Mouse (Mus musculus) midbrain, embryonic 16.5 days (tissue): ENCODE results near the gene Pitpnm2. TPM values are rescaled to one million over a fixed set of nuclear protein-coding genes. Genes with fewer than 3 reads are reported as not detected.
A peak's percentile ranks its signal among the peaks of the same experiment; 100 is the strongest.
"Not testable (repeated sequence)": the region's sequence is repeated elsewhere in the genome, so short reads cannot be mapped to it uniquely, and the experiment has no call there.

Source experiments
- ATAC-seq: fragments of 200-750 bp; cut with Nextera tagmentation; 2 replicates; pipeline ENCODE4 v1.8.0; 2017; ENCODE audit warnings: moderate TSS enrichment
- H3K27ac ChIP-seq: fragments of 300-500 bp; sonication (generic); 2 replicates; pipeline ENCODE4 v1.5.1; 2014; ENCODE audit warnings: mild to moderate bottlenecking, low read length, mixed read lengths
- H3K27me3 ChIP-seq: fragments of 300-500 bp; sonication (generic); 2 replicates; pipeline ENCODE4 v1.6.1; 2014; ENCODE audit warnings: low read depth, low read length, mixed read lengths; ENCODE audit not compliant: control insufficient read depth, insufficient read depth
- H3K36me3 ChIP-seq: fragments of 300-500 bp; sonication (generic); 2 replicates; pipeline ENCODE4 v1.6.1; 2014; ENCODE audit warnings: mild to moderate bottlenecking, low read length, moderate library complexity, mixed read lengths; ENCODE audit not compliant: control insufficient read depth, insufficient read depth
- H3K4me1 ChIP-seq: fragments of 300-500 bp; sonication (generic); 2 replicates; pipeline ENCODE4 v1.6.1; 2014; ENCODE audit warnings: mild to moderate bottlenecking, low read length, mixed read lengths; ENCODE audit not compliant: control insufficient read depth, insufficient read depth
- H3K4me2 ChIP-seq: fragments of 300-500 bp; sonication (generic); 2 replicates; pipeline ENCODE4 v1.6.1; 2014; ENCODE audit warnings: mild to moderate bottlenecking, low read length, mixed read lengths
- H3K4me3 ChIP-seq: fragments of 300-500 bp; sonication (generic); 2 replicates; pipeline ENCODE4 v1.5.1; 2014; ENCODE audit warnings: low read depth, mild to moderate bottlenecking, low read length, moderate library complexity, mixed read lengths
- H3K9ac ChIP-seq: fragments of 300-500 bp; sonication (generic); 2 replicates; pipeline ENCODE4 v1.6.1; 2014; ENCODE audit warnings: low read depth, low read length, mixed read lengths
- H3K9me3 ChIP-seq: fragments of 300-500 bp; sonication (generic); replicated peaks from 2 replicates; pipeline ENCODE4 v1.6.1; 2014; ENCODE audit warnings: mild to moderate bottlenecking, low read length, mixed read lengths; ENCODE audit not compliant: control insufficient read depth, poor library complexity, severe bottlenecking
- WGBS: fragments of 180-500 bp; shearing (Covaris S2); extraction: QIAGEN DNeasy Blood & Tissue Kit; methylation state at CpG from one replicate; pipeline ENCODE4 v1.1.7; 2014; 5-methylcytosine and 5-hydroxymethylcytosine counted together
- polyA plus RNA-seq: library from polyadenylated mRNA; unstranded; fragments of >200 nt; fragmentation: Nextera tagmentation; extraction: Ambion mirVana; gene quantifications from 2 replicates; pipeline ENCODE4 v1.2.1, GENCODE M21; 2015

Gene Pitpnm2
- polyA plus RNA-seq, 1 experiment from 2014 or later = 10.9 TPM

GRCm38 (mm10) chr5:124219431-124219830 lies 30.1 kb downstream of the Pitpnm2 start:
- no peak for ATAC-seq
- Histone ChIP-seq H3K9me3 (no peaks in the 10 kb centered on the region), H3K36me3 (0 out of 2 replicates have a peak, but pooled peaks cover 3% of the 10 kb centered on the region), H3K4me1 (peaks cover 10% of the 10 kb centered on the region), H3K27ac (no peak overlapping the region), H3K9ac (no peak overlapping the region), H3K4me3 (no peak overlapping the region), H3K27me3 (no peaks in the 10 kb centered on the region), H3K4me2 (no peak overlapping the region)
- WGBS = 61% methylated on average over 10 of the region's 10 CpGs

DNA sequence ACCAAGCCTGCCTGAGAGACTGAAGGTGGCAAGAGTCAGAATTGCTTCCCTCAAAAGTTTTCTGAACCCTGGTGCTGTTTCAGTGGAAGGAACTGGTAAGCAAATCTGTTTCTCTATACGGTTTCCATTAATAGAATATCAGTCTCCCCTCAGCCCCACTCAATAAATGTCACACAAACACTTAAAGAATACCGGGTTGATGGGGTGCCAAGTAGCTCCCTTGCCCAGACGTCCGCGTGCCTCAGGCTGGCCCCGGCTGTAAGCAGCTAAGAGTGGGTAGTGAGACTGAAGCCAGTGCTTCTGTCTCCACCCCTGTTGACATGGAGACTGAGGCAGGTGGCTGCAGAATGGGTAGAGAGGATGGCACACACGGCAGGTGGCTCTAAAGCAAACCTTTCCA lies 30.6 kb downstream of the Pitpnm2 start:
- Histone ChIP-seq H3K4me2 (no peak overlapping the region), H3K4me3 (no peak overlapping the region), H3K27ac (no peak overlapping the region), H3K27me3 (no peaks in the 10 kb centered on the region), H3K4me1 (peaks cover 10% of the 10 kb centered on the region), H3K9me3 (no peaks in the 10 kb centered on the region), H3K36me3 (0 out of 2 replicates have a peak, but pooled peaks cover 3% of the 10 kb centered on the region), H3K9ac (no peak overlapping the region)
- WGBS = 62% methylated on average over 7 of the region's 7 CpGs
- no peak for ATAC-seq

GRCm38 (mm10) chr5:124217566-124218249 lies 31.9 kb downstream of the Pitpnm2 start:
- H3K4me1 ChIP-seq = peaks cover 10% of the 10 kb centered on the region
- H3K27me3 ChIP-seq = no peaks in the 10 kb centered on the region
- no peak overlapping the region for H3K4me3 ChIP-seq
- 43% methylated on average over 8 of the region's 8 CpGs for WGBS
- no peak overlapping the region for H3K9ac ChIP-seq
- ATAC-seq = no peak
- H3K9me3 ChIP-seq = no peaks in the 10 kb centered on the region
- H3K36me3 ChIP-seq = 0 out of 2 replicates have a peak, but pooled peaks cover 3% of the 10 kb centered on the region
- H3K4me2 ChIP-seq = no peak overlapping the region
- no peak overlapping the region for H3K27ac ChIP-seq

GRCm38 (mm10) chr5:124217092-124217491 lies 32.5 kb downstream of the Pitpnm2 start:
- not testable (repeated sequence) for H3K4me1 ChIP-seq, H3K36me3 ChIP-seq, H3K4me3 ChIP-seq, H3K9ac ChIP-seq, H3K9me3 ChIP-seq, H3K27me3 ChIP-seq, H3K27ac ChIP-seq, ATAC-seq, H3K4me2 ChIP-seq
- WGBS = 90% methylated on average over 5 of the region's 5 CpGs

GRCm38 (mm10) chr5:124216403-124216802 lies 33.2 kb downstream of the Pitpnm2 start:
- Histone ChIP-seq H3K4me3 (no peak overlapping the region), H3K9ac (no peak overlapping the region), H3K36me3 (0 out of 2 replicates have a peak, but pooled peaks cover 3% of the 10 kb centered on the region), H3K27ac (no peak overlapping the region), H3K4me1 (peaks cover 8% of the 10 kb centered on the region), H3K9me3 (no peaks in the 10 kb centered on the region), H3K27me3 (no peaks in the 10 kb centered on the region), H3K4me2 (no peak overlapping the region)
- 91% methylated on average over 6 of the region's 6 CpGs for WGBS
- no peak for ATAC-seq

DNA sequence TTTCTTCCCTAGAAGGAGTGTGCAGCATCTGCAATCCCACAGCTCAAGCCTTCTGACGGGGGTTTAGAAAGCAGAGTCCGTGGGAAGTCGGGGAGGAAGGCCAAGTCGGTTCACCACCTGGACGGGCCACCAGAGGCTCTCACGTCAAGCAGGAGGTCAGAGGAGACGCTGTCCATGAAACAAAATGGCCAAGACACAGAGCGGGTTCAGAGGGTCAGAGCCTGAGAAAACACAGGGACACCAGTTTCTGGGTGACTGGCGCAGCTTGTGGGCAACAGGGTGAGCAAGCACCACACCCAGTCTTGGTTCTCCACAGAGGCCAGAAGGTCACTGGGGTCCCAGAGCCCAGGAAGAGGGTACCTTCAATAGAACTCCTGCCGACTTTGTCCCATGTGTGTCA lies 33.9 kb downstream of the Pitpnm2 start:
- no peak overlapping the region for H3K4me2 ChIP-seq
- H3K36me3 ChIP-seq = 0 out of 2 replicates have a peak, but pooled peaks cover 3% of the 10 kb centered on the region
- no peaks in the 10 kb centered on the region for H3K27me3 ChIP-seq
- no peak overlapping the region for H3K4me3 ChIP-seq
- no peak overlapping the region for H3K9ac ChIP-seq
- H3K4me1 ChIP-seq = peaks cover 8% of the 10 kb centered on the region
- WGBS = 91% methylated on average over 10 of the region's 10 CpGs
- H3K27ac ChIP-seq = no peak overlapping the region
- ATAC-seq = no peak
- no peaks in the 10 kb centered on the region for H3K9me3 ChIP-seq

- H3K9me3 ChIP-seq = no peaks in the 10 kb centered on the region
- H3K27ac ChIP-seq = no peak overlapping the region; the same call in 1 of the 2 replicates
- ATAC-seq = no peak
- H3K9ac ChIP-seq = no peak overlapping the region
- H3K4me3 ChIP-seq = no peak overlapping the region
- peaks cover 8% of the 10 kb centered on the region for H3K4me1 ChIP-seq
- H3K36me3 ChIP-seq = 0 out of 2 replicates have a peak, but pooled peaks cover 3% of the 10 kb centered on the region
- H3K4me2 ChIP-seq = no peak overlapping the region
- WGBS = 84% methylated on average over 14 of the region's 14 CpGs
- H3K27me3 ChIP-seq = no peaks in the 10 kb centered on the region
These were observed 34.9 kb downstream of the Pitpnm2 start for GRCm38 (mm10) chr5:124214516-124215145.

GRCm38 (mm10) chr5:124213588-124214469 lies 35.7 kb downstream of the Pitpnm2 start:
- WGBS = 81% methylated on average over 13 of the region's 13 CpGs
- Histone ChIP-seq H3K36me3 (0 out of 2 replicates have a peak, but pooled peaks cover 3% of the 10 kb centered on the region), H3K4me1 (peaks cover 5% of the 10 kb centered on the region; the same call in 1 of the 2 replicates), H3K27me3 (no peaks in the 10 kb centered on the region), H3K9ac (no peak overlapping the region), H3K4me3 (no peak overlapping the region), H3K4me2 (no peak overlapping the region), H3K9me3 (no peaks in the 10 kb centered on the region), H3K27ac (peak overlapping the region; percentile 22; the same call in 1 of the 2 replicates)
- no peak for ATAC-seq
